Mouse (Mus musculus) adrenal gland, postnatal 25 days (tissue): ENCODE measurements around the gene Bcam. TPM values are rescaled to one million over a fixed set of nuclear protein-coding genes. Genes with fewer than 3 reads are reported as not detected.

Experiments used
- DNase-seq: peaks from one replicate; pipeline ENCODE4 v3.0.0; 2021; ENCODE audit warnings: mixed read lengths
- total RNA-seq: library from RNA; stranded (reverse); gene quantifications from 2 replicates; pipeline ENCODE4 v1.2.3, GENCODE M21; 2021

Gene Bcam
- total RNA-seq, 1 experiment from 2014 or later = 37.2 TPM

- no peak for DNase-seq
These were observed 15.2 kb upstream of the Bcam start for GRCm38 (mm10) chr7:19785874-19786458.

GRCm38 (mm10) chr7:19784764-19785535 is 14.1 kb upstream of the Bcam start:
- DNase-seq = no peak

GRCm38 (mm10) chr7:19783630-19784029 is 12.8 kb upstream of the Bcam start:
- DNase-seq = no peak

GRCm38 (mm10) chr7:19782645-19783044 is 11.8 kb upstream of the Bcam start:
- no peak for DNase-seq

GRCm38 (mm10) chr7:19781741-19782140 is 10.9 kb upstream of the Bcam start:
- DNase-seq = no peak

- no peak for DNase-seq
These were observed 9.1 kb upstream of the Bcam start for GRCm38 (mm10) chr7:19779903-19780302.

GRCm38 (mm10) chr7:19778645-19779044 is 7.8 kb upstream of the Bcam start:
- no peak for DNase-seq

GRCm38 (mm10) chr7:19777049-19777723 is 6.4 kb upstream of the Bcam start:
- DNase-seq = no peak

- no peak for DNase-seq
These were observed 866 bp upstream of the Bcam start for GRCm38 (mm10) chr7:19771682-19772081.

- DNase-seq = peak; percentile 94
These were observed 451 bp downstream of the Bcam start for GRCm38 (mm10) chr7:19770375-19770754.

- no peak for DNase-seq
These were observed 1.1 kb downstream of the Bcam start for GRCm38 (mm10) chr7:19769434-19770374.

- DNase-seq = no peak
These were observed 1.8 kb downstream of the Bcam start for GRCm38 (mm10) chr7:19769001-19769400.

- no peak for DNase-seq
These were observed 2.6 kb downstream of the Bcam start for GRCm38 (mm10) chr7:19768251-19768650.

GRCm38 (mm10) chr7:19764581-19764980 is 6.2 kb downstream of the Bcam start:
- DNase-seq = no peak

- no peak for DNase-seq
These were observed 6.9 kb downstream of the Bcam start for GRCm38 (mm10) chr7:19763829-19764477.

- no peak for DNase-seq
These were observed 8.5 kb downstream of the Bcam start for GRCm38 (mm10) chr7:19762283-19762682.

- no peak for DNase-seq
These were observed 10.8 kb downstream of the Bcam start for GRCm38 (mm10) chr7:19760021-19760420.

GRCm38 (mm10) chr7:19758623-19759022 is 12.2 kb downstream of the Bcam start:
- no peak for DNase-seq

- DNase-seq = peak; percentile 66
These were observed 14.7 kb downstream of the Bcam start for GRCm38 (mm10) chr7:19755851-19756786.

- DNase-seq = no peak
These were observed 15.8 kb downstream of the Bcam start for GRCm38 (mm10) chr7:19755008-19755407.

- DNase-seq = no peak
These were observed 16.8 kb downstream of the Bcam start for GRCm38 (mm10) chr7:19754065-19754464.
